Mouse (Mus musculus) testis, adult 2 months (tissue): Measurements from ENCODE around the gene Psen2.

ENCODE experiments used
- CTCF ChIP-seq: fragments of 200-500 bp; IDR thresholded peaks from 2 replicates; pipeline ENCODE4 v1.5.1; 2012; ENCODE audit warnings: low read depth, mild to moderate bottlenecking, inconsistent platforms, low read length, moderate library complexity; ENCODE audit not compliant: control insufficient read depth, insufficient read depth, insufficient replicate concordance
- POLR2A ChIP-seq: fragments of 200-500 bp; IDR thresholded peaks from 2 replicates; pipeline ENCODE4 v1.6.1; 2012; ENCODE audit warnings: low read depth, mild to moderate bottlenecking, inconsistent platforms, low read length, moderate library complexity; ENCODE audit not compliant: control insufficient read depth

DNA sequence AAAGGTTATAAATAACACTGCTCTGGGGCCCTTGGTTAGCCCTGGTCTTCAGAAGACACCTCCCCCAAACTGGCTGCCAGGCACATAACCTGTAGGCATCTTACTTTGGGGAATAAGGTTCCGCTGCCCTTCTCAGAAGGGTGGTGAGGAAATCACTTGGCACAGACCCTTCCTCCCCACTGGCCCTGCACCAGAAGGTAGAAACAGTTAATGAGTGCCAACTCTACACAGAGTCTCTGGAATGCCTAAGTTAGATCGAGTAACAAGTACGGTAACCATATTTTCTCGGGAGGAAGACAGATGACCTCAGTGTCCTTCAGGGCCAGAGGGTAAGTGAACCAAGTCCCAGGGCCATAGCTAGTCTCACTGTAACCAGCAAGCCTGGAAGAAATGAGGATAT, 74.3 kb downstream of the Psen2 start:
- TF ChIP-seq CTCF (no peak), POLR2A (no peak)
